Mouse (Mus musculus) layer of hippocampus, adult 2 months (tissue): Measurements from ENCODE around the gene Elf2. TPM values are rescaled to one million over a fixed set of nuclear protein-coding genes. Genes with fewer than 3 reads are reported as not detected.

Experiments used
- DNase-seq, 2 experiments: peaks; one replicate each; pipeline ENCODE4 v3.0.0; 2022; ENCODE audit warnings: low spot score in 2 of 2
- H3K27ac ChIP-seq: fragments of 200-600 bp; 2 replicates; pipeline ENCODE4 v1.8.1; 2022
- H3K4me3 ChIP-seq: fragments of 200-600 bp; 2 replicates; pipeline ENCODE4 v1.8.1; 2022; ENCODE audit warnings: mild to moderate bottlenecking
- CTCF ChIP-seq: fragments of 200-600 bp; conservative IDR thresholded peaks from 2 replicates; pipeline ENCODE4 v1.8.1; 2022; ENCODE audit warnings: antibody characterized with exemption, mild to moderate bottlenecking, moderate library complexity
- total RNA-seq, 2 experiments: library from RNA; stranded (reverse); gene quantifications; 2 replicates each; pipeline ENCODE4 v1.2.3; 2021

The Elf2 gene
- total RNA-seq, 2 experiments from 2014 or later = 54.6 to 54.9 TPM

DNA sequence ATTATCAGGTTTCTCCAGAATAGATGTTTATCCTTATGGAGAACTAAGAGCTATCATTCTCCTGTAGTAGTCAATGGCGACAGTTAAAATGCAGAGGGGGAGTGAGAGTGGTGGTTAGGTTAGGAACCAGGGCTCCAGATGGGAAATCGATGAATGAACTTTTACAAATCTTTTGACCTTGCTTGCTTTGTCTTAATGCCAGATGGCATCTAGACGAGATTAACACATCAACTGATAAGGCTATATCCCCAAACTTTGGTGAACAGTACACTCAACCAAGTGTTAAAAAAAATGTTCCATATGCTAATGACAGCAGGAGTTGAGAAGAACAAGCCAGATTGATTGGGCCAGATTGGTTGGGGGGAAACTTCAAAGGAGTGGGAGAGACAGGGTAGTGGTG lies 111.2 kb downstream of the Elf2 start:
- DNase-seq = peak; percentile 28 to 43
- no peak overlapping the region; the same call in 1 of the 2 replicates for H3K4me3 ChIP-seq
- H3K27ac ChIP-seq = peak overlapping the region; percentile 88
- TF ChIP-seq CTCF = no peak

DNA sequence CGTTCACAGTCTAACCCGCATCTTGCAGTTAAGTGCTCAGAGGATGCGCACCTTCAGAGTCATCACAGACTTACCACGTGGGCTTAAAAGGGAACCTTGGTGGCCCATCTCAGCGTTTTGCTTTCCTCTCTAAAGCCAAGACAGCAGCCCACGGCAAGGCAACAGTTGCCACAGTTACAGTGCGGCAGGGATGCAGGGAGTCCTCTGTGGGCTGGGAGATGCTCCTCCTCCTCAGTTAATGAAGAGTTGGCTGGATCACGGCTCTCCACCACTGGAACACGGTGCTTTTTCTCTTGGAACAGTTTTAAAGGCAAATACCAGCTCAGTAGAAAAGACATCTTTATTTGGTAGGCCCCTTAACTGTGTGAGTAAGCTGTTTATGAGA lies 111.7 kb downstream of the Elf2 start:
- Histone ChIP-seq H3K27ac (peak overlapping the region; percentile 88), H3K4me3 (peak overlapping the region; percentile 16; the same call in 1 of the 2 replicates)
- DNase-seq = peak; percentile 55 to 77
- no peak for TF ChIP-seq CTCF

DNA sequence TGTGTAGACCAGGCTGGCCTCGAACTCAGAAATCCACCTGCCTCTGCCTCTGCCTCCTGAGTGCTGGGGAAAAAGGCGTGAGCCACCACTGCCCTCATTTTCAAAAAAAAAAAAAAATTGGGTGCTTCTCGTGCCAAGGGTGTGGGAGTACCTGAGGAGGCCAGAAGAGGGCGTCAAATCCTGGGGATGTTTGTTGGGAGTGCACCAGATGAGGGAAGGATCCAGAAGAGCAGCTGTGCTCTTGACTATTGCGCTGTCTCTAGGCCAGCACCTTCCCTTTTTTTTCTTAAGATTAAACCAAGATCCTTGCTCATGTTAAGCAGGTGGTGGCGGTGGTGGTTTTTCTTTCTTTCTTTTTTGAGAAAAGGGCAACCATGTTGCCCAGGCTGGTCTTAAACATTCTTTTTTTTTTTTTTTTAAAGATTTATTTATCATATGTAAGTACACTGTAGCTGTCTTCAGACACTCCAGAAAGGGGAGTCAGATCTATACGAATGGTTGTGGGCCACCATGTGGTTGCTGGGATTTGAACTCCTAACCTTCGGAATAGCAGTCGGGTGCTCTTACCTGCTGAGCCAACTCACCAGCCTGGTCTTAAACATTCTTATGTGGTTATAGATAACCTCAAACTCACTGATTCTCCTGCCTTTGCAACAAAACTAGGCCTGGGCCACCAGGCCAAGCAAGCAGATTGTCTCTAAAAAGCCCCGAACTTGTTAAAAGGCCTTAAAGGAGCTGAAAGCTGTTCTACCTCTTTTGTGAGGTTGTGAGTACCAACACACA lies 112.2 kb downstream of the Elf2 start:
- peak; percentile 70 for TF ChIP-seq CTCF
- no peak for DNase-seq
- H3K27ac ChIP-seq = peak overlapping the region; percentile 88
- H3K4me3 ChIP-seq = peak overlapping the region; percentile 16; the same call in 1 of the 2 replicates

DNA sequence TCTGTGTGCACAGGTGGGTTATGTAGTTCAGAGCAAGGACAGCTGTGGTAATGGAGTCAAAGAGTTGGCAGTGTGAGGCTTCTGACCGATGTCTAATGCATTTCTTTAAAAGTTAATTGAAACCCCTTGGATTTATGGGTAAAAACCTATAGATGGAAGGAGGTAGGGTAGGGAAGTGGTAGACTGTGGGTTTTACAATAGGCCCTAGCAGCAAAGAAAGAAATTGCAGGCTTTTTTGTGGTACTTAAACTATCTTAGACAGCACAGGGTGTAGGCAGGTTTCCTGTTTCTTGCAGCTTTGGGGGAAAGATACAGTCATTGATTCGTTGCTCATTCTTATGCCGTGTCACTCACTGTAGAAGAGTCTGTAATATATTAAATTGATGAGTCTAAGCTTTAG lies 113.9 kb downstream of the Elf2 start:
- DNase-seq = no peak
- Histone ChIP-seq H3K27ac (peak overlapping the region; percentile 25; the same call in 1 of the 2 replicates), H3K4me3 (peak overlapping the region; percentile 90)
- no peak for TF ChIP-seq CTCF

DNA sequence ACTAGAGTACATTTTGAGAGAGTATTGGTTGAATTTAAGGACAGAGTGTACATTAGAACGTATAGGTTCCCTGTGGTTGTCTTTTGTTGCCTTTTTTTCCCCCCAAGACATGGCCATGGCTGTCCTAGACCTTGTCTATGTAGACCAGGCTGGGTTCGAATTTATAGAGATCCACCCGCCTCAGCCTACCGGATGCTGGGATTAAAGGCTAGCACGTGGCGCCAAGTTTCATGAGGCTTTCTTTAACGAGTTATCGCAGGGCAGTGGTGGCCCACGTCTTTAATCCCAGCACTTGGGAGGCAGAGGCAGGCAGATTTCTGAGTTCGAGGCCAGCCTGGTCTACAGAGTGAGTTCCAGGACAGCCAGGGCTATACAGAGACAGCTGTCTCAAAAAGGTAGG lies 114.5 kb downstream of the Elf2 start:
- no peak for TF ChIP-seq CTCF
- DNase-seq = no peak
- Histone ChIP-seq H3K27ac (peak overlapping the region; percentile 100), H3K4me3 (peak overlapping the region; percentile 90)

DNA sequence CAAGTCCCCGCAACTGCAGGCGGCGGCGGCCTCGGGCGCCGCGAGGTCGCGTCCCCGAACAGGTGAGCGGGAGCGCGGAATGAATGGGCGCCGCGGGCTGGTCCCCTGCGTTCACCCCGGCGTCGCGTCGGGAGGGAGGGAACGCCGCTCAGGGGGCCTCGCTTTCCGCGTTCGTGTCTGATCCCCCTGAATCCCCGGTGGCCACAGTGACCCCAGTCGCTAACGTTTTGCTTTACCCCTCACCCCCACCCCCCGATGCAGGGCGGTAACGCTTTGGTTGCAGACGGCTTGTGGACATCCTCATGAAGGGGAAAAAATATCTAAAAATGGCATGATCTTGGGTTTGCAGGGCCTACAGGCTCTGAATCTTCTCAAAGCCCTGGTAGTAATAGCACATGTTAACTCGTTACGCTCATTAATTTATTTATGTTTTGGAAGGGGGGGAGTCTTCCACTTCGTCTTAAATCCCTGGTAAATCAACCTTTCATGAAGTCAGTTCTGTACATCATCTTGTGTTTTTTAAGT lies 115.2 kb downstream of the Elf2 start:
- Histone ChIP-seq H3K4me3 (peak overlapping the region; percentile 90), H3K27ac (peak overlapping the region; percentile 100)
- no peak for TF ChIP-seq CTCF
- DNase-seq = no peak

DNA sequence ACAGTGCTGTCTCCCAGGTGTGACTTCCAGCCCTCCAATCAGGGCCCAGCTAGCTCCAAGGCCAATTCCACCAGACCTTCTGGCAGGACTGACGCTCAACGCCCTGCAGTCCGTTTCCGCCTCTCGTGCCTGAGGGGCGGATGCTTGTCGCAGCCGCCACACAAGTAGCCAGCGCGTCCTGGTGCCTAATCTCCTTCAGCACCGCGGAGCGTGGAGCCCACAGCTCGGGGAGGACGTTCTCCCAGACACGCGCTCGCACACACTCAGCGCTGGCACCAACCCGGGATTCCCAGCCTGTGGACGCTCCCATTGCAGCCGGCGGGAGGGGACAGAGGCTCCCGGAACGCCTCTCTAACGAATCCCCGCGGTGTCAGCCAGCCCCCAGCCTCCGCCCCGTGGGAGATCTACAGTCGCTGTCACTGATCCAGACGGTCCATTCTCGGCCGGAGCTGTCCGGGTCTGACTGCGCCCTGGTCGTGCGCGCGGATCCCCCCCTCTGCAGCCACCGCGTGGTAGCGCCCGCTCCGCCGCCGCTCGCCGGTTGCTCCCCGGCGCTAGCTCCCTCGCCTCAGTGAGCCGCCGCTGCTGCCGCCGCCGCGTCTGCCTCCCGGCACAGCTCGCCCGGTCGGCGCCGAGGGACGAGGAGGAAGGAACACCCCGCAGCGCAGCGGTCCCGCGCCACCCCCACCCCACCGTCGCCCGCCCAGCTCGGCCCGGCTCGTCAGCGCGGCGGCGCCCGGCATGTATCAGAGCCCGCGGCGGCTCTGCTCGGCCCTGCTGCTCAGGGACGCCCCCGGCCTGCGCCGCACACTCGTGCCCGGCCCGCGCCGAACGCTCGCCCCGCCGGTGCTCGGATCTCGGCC lies 115.9 kb downstream of the Elf2 start, which contains the start of gene Noct:
Gene Noct, plus strand, starts transcription at position 85 of the 863 bp plus-strand sequence.
- H3K27ac ChIP-seq = peak within 1 kb of the TSS; percentile 100
- TF ChIP-seq CTCF = 0 out of 2 replicates have a peak, but pooled peaks have one; percentile 14
- peak; percentile 87 for DNase-seq
- H3K4me3 ChIP-seq = peak within 1 kb of the TSS; percentile 90

DNA sequence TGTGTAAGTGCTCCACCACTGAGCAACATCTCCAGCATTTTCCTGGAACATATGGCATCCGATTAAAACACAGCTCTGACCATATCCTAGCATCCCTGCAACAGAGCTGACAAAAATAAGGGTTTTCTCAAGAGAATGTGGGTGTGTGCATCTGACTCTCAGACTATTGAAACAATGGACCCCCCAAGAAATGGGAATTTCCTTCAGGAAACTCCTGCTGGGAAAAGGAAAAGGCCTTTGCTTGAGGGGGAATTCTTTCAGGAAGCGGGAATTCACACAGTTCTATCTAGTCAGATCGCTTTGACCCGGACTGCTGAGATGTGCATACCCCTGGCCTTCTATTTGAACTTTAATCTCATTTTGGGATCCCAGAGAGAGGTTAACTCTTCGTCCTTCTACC lies 116.9 kb downstream of the Elf2 start:
- TF ChIP-seq CTCF = no peak
- DNase-seq = no peak
- peak overlapping the region; percentile 90; the same call in 1 of the 2 replicates for H3K4me3 ChIP-seq
- peak overlapping the region; percentile 100 for H3K27ac ChIP-seq

DNA sequence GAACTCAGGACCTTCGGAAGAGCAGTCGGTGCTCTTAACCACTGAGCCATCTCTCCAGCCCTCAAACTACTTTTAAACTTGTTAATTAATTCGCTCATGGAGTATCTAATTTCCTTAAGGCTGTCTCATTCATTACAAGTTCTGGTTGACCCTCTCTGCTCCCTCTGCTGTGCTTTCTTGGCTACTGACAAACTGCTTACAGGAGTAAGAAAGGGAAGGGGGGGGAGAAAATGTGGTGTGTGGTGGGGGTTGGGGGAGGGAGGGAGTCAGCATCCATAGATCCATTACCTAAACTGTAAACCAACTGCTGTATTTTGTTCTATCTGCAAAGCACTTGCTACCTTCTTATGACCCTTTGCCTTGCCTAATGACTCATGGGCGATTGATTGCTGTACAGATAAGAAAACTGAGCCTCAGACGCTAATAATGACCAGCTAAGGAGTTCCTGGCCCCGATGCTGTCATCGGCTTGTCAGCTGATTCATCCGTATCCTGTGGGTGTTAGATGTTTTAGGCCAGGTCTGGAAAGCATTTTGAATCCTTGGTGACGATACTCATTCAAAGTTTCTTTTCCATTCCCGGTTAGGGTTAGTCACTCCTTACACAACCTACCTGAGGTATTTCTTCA lies 117.5 kb downstream of the Elf2 start:
- Histone ChIP-seq H3K27ac (no peak overlapping the region; the same call in 1 of the 2 replicates), H3K4me3 (no peak overlapping the region)
- DNase-seq = no peak
- no peak for TF ChIP-seq CTCF

DNA sequence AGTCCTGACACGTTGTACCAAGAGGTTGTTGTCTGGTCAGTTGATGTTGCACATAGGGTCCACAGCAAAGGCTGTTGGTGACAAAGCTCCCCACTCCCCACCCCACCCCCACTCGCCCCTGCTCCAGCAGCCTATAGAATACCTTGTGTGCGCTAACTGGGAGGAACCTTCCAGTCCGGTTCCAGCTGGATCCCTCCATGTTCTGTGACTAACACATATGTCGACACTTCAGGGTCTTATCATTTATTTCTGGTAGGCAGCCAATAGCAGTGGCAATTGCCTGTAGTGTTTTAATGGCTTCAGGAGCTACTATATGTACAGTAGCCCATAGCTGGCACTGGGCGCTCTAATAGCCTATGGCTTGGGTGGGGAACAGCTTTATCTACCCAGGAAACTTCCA lies 118.2 kb downstream of the Elf2 start:
- H3K4me3 ChIP-seq = no peak overlapping the region
- DNase-seq = no peak
- no peak overlapping the region for H3K27ac ChIP-seq
- TF ChIP-seq CTCF = no peak

DNA sequence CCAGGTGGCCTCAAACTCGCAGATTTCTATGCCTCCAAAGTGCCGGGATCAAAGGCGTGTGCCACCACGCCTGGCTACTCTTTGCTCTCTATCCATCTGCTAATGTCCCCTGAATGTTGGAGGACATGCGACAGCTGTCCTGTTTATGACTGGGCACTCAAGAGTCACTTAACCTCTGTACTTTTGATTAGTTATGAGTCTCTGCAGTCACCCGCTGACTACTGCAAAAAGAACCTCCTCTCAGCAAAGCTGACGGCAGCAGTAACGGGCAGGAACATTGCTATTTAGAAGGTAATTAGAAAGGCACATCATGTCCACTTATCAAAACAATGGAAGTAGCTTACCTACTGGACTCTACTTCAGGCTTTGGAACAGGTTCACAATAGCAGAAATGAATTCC lies 118.6 kb downstream of the Elf2 start:
- TF ChIP-seq CTCF = no peak
- Histone ChIP-seq H3K27ac (no peak overlapping the region), H3K4me3 (no peak overlapping the region)
- no peak for DNase-seq

DNA sequence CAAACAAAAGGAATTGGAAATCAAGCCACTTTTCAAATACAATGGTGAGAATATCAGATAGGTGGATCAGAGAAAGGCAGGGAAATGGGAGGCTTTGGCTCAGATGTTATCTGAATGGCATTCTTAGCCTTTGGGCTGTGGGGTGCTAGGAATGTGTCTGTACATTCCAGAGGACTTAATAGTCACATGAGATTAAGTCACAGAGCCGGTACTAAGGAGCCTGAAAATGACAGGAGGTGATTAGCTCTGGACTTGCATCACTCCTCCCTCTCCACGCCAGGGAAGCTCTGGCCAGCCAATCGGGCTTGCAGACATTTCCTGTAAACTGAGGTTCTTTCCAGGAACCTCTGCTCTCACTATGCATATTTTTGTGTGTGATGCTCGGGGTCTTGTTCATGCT lies 119.6 kb downstream of the Elf2 start:
- no peak for DNase-seq
- no peak overlapping the region for H3K4me3 ChIP-seq
- TF ChIP-seq CTCF = no peak
- H3K27ac ChIP-seq = no peak overlapping the region
